Mouse (Mus musculus): ENCODE results near the gene Manbal. TPM values are rescaled to one million over a fixed set of nuclear protein-coding genes. Genes with fewer than 3 reads are reported as not detected.

Manbal gene
- polyA plus RNA-seq (2015; fragmentation: Nextera tagmentation; extraction: Ambion mirVana), result 88.1 and 91.0 TPM in 2 replicates

DNA sequence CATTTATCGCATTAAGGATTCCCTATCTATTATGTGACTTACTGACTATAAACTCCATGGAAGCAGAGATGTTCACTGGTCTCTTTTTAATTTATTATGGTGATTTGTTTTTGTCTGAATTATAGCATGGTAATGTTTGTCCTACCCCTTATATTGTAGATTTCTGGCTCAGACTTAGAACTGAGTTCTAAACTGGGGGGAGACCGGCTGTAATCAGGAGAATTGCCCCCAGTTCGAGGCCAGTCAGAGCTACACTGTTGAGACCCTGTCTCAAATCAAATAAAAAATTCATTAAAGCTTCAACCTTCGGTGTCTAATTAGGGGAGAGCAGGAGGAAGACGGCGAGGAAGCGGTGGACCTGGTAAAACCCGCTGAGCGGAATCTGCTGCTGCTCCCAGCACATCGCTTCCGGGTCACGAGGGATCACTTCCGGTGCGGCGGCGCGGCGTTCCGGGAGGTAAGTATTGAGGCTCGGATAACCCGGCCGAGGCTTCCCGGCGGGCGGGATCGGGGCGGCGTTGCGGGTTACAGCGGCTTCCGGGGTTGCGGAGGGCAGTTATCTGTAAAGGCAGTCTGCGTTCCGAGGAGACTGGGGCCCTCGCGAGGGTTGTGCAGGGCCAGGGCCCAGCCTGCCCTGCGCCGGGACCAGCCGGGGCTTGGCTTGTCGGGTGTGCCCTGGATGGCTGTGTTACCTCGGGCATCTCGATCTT is at the start of gene Manbal:
Manbal (plus strand) TSS at position 411 of the 710 bp plus-strand sequence.
- H3K4me2 ChIP-seq (replicated peaks), result peak within 1 kb of the TSS; percentile 94
- peak within 1 kb of the TSS; percentile 91 for H3K27ac ChIP-seq
- H3K4me1 ChIP-seq (replicated peaks), result peaks cover 24% of the 10 kb centered on the region
- peak within 1 kb of the TSS; percentile 91 for H3K4me3 ChIP-seq (replicated peaks)
- H3K9ac ChIP-seq (replicated peaks), result peak within 1 kb of the TSS; percentile 97
- H3K9me3 ChIP-seq, result no peaks in the 10 kb centered on the region
- ATAC-seq, result peak; percentile 93
- no peaks in the 10 kb centered on the region for H3K27me3 ChIP-seq
- 4% methylated on average over 42 of the region's 42 CpGs for WGBS
- H3K36me3 ChIP-seq, result no peaks in the 10 kb centered on the region; the same call in 1 of the 2 replicates

DNA sequence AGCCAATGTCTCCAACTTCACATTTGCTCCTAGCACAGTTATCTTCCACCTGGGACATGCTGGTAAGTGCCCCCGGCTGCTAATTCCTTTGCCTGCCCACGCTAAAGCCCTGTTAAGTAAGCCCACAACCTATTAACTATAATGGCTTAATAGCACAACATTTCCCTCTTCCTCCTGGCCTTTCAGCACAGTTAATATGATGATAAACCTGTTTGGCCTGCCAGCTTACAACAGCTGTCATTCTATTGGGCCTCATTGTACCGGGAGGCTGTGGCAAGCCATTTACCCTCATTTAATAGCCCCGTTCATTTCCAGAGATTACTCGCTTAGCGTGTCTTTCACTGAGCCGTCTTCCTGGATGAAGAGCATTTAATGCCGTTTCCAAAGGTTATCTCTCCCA is 47.3 kb upstream of the Manbal start:
- peaks cover 90% of the 10 kb centered on the region for H3K36me3 ChIP-seq
- H3K4me1 ChIP-seq (replicated peaks), result peaks cover 12% of the 10 kb centered on the region

DNA sequence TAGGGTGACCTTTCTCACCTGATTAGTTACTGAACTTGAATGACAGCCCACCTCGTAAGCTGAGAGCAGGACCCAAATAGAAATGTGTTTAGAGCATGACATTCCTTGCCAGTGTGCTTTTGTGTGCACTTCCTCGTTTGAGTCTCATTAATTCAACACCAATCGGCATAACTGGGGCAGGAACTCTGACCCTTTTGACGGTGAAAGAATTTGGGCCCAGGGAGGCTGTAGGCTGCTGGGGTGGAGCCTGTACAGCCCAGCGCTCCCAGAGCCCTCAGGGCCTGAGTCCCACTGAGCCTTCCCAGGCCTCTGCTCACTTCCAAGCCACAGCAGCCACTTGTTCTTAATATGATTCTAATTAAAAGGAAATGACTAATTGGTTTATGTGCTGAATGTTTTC is 46.5 kb upstream of the Manbal start:
- no peak overlapping the region for H3K9ac ChIP-seq (replicated peaks)
- H3K27ac ChIP-seq, result peak overlapping the region; percentile 60
- WGBS, result 37% methylated on average over 5 of the region's 5 CpGs
- H3K4me2 ChIP-seq (replicated peaks), result no peak overlapping the region
- ATAC-seq, result no peak
- H3K4me1 ChIP-seq (replicated peaks), result peaks cover 12% of the 10 kb centered on the region
- H3K27me3 ChIP-seq, result no peaks in the 10 kb centered on the region
- H3K36me3 ChIP-seq, result peaks cover 91% of the 10 kb centered on the region
- no peaks in the 10 kb centered on the region for H3K9me3 ChIP-seq
- no peak overlapping the region for H3K4me3 ChIP-seq (replicated peaks)

More for the DNA sequence above, 47.3 kb upstream of the Manbal start:
- no peak overlapping the region for H3K9ac ChIP-seq (replicated peaks)
- no peak overlapping the region for H3K4me3 ChIP-seq (replicated peaks)
- peak overlapping the region; percentile 60 for H3K27ac ChIP-seq
- H3K9me3 ChIP-seq, result no peaks in the 10 kb centered on the region
- 78% methylated on average over 8 of the region's 8 CpGs for WGBS
- no peak overlapping the region for H3K4me2 ChIP-seq (replicated peaks)
- H3K27me3 ChIP-seq, result no peaks in the 10 kb centered on the region
- no peak for ATAC-seq

DNA sequence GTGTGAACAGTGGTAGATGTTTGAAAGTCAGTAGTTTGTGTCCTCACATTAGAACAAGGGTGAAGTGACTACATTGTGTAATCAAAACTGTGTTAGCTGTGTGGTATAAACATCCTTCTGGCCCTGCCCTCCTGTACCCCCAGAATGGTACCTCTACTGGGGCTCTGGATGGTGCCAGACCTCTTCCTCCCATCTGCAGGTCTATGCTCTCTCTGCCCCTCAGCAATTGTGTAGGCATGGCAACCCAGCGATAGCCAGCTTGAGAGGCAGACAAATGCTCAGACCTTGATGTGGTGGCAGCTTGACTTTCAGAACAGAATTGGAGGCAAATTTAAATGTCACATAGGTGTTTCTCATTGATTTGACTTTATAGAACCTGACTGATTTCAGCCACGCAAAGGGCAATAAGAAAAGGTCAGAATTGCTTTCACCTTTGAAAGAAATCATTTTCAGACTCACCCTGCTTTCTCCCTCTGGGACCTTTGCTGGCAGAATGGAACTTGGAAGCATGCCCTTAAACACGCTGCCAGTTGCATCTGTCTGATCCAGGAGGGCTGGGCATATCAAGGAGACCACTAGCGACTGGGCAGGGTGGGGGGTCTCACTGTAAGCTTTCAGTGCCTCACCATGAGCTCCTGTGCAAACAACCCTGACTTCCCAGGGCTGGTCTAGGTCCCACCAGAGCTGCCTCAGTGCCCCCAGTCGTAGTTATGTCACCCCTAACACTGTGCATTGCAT is 45.2 kb upstream of the Manbal start:
- Histone ChIP-seq H3K4me2 (replicated peaks) (no peak overlapping the region), H3K27ac (peak overlapping the region; percentile 61), H3K4me3 (replicated peaks) (no peak overlapping the region), H3K36me3 (peaks cover 91% of the 10 kb centered on the region), H3K9me3 (no peaks in the 10 kb centered on the region), H3K9ac (replicated peaks) (no peak overlapping the region), H3K27me3 (no peaks in the 10 kb centered on the region), H3K4me1 (replicated peaks) (peaks cover 9% of the 10 kb centered on the region)
- ATAC-seq, result no peak
- WGBS, result 81% methylated on average over 5 of the region's 5 CpGs

DNA sequence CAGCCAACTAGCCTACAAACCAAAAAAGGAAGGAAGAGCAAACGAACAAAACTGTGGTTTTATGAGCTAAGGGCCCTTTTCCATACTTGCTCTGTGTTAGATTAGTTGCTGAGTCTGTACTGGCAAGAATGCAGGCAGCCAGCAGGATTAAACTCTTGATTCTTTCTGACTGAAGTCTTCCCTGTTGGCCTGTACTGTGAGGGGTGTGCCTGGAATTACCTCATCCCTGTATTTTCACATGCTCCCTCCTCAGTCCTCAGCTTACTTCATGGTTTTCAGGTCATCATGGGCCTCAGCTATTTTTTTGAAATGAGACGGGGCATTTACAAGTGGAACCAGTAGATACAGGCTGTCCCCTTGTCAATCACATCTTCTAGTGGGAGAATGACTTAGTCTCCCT is 42.2 kb upstream of the Manbal start:
- 87% methylated on average over 2 of the region's 2 CpGs for WGBS
- Histone ChIP-seq H3K9me3 (no peaks in the 10 kb centered on the region), H3K36me3 (peaks cover 71% of the 10 kb centered on the region), H3K27ac (no peak overlapping the region), H3K27me3 (no peaks in the 10 kb centered on the region), H3K4me2 (replicated peaks) (no peak overlapping the region), H3K4me1 (replicated peaks) (peaks cover 32% of the 10 kb centered on the region), H3K4me3 (replicated peaks) (no peak overlapping the region), H3K9ac (replicated peaks) (no peak overlapping the region)
- no peak for ATAC-seq

DNA sequence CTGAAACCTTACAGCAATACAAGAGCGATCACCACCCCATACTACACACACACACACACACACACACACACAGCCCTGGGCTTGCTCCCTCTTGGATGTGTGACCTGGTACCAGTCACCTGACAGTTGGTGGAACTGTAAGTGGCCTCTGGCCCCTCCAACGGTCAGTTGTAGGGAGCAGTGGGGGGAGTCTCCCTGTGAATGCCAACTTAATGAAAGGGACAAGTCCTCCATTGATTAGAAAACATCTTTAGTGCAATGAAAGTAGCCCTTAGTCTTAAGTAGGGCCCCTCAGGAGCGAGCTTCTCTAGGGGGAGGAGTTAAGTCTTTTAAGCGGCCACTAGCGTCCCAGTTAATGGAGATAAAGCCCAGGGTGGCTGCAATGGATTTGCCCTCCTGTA is 39.3 kb upstream of the Manbal start:
- Histone ChIP-seq H3K27ac (peak overlapping the region; percentile 83), H3K4me3 (replicated peaks) (no peak overlapping the region), H3K9me3 (no peaks in the 10 kb centered on the region), H3K9ac (replicated peaks) (no peak overlapping the region), H3K36me3 (peaks cover 42% of the 10 kb centered on the region), H3K4me2 (replicated peaks) (peak overlapping the region; percentile 10; the same call in 1 of the 2 replicates), H3K4me1 (replicated peaks) (peaks cover 37% of the 10 kb centered on the region), H3K27me3 (no peaks in the 10 kb centered on the region)
- WGBS, result 8% methylated on average over 5 of the region's 5 CpGs
- ATAC-seq, result peak; percentile 75

DNA sequence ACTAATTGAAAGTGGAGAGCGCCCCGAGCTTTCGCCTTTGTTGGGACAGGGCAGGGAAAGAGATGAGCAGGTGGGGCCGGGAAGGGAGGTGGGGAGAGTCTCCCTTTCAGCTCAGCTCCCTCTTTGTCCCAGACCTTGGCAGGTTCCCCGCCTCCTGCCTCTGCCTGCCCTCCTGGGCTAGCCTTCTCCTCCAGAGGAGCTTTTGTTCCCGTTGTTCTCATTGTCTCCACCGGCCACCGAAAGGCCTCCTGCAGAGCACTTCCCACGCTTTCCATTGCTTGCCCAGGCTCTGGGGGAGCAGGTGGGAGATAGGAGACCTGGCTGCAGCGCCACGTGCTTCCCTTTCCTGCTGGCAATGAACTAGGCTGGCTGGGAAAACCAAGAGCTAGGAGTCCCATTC is 38.8 kb upstream of the Manbal start:
- Histone ChIP-seq H3K36me3 (peaks cover 38% of the 10 kb centered on the region), H3K4me2 (replicated peaks) (peak overlapping the region; percentile 10; the same call in 1 of the 2 replicates), H3K9me3 (no peaks in the 10 kb centered on the region), H3K9ac (replicated peaks) (0 out of 2 replicates have a peak overlapping the region, but pooled peaks have one; percentile 1), H3K4me1 (replicated peaks) (peaks cover 37% of the 10 kb centered on the region), H3K27me3 (no peaks in the 10 kb centered on the region), H3K4me3 (replicated peaks) (no peak overlapping the region), H3K27ac (peak overlapping the region; percentile 83)
- 6% methylated on average over 11 of the region's 11 CpGs for WGBS
- peak; percentile 84 for ATAC-seq

DNA sequence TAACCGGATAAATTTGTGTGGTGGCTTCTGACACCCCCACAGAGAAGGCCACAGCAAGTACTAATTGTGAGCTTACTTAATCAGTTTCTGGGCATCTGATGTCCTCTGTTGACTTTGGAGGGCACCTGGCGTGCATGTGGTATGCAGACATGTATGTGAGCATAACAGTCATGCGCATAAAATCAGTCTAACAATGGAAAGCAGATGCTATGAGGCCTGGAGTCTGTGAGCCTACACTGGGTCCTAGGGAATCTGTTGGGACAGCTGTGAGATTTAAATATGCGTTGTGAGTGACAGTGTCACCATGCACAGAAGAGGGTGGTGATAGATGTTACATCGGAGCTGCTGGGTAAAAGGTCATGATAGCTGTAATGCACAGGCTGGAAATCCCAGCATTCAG is 35.3 kb upstream of the Manbal start:
- ATAC-seq, result no peak
- Histone ChIP-seq H3K27ac (peak overlapping the region; percentile 63), H3K4me3 (replicated peaks) (no peak overlapping the region), H3K36me3 (peaks cover 5% of the 10 kb centered on the region), H3K4me2 (replicated peaks) (no peak overlapping the region), H3K9me3 (no peaks in the 10 kb centered on the region), H3K9ac (replicated peaks) (no peak overlapping the region), H3K27me3 (no peaks in the 10 kb centered on the region), H3K4me1 (replicated peaks) (peaks cover 37% of the 10 kb centered on the region)
- WGBS, result 61% methylated on average over 5 of the region's 5 CpGs

DNA sequence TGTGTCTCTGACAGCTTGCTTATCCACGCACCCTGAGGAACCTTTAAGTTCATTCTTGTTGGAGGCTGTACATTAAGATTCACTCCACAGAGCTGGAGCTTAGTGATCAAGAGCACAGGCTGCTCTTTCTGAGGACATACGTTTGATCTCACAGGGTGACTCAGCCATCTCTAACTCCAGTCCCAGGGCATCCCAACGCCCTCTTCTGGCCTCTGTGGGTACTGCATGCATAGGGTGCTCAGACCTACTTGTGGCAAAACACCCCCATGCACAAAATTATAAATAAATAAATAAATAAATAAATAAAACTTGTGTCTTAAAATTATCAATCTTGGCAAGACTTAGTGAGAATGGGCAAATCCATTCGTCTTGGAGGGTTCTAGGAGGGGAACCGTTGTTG is 28.7 kb upstream of the Manbal start:
- peaks cover 46% of the 10 kb centered on the region for H3K4me1 ChIP-seq (replicated peaks)
- ATAC-seq, result no peak
- peak overlapping the region; percentile 12; the same call in 1 of the 2 replicates for H3K27ac ChIP-seq

DNA sequence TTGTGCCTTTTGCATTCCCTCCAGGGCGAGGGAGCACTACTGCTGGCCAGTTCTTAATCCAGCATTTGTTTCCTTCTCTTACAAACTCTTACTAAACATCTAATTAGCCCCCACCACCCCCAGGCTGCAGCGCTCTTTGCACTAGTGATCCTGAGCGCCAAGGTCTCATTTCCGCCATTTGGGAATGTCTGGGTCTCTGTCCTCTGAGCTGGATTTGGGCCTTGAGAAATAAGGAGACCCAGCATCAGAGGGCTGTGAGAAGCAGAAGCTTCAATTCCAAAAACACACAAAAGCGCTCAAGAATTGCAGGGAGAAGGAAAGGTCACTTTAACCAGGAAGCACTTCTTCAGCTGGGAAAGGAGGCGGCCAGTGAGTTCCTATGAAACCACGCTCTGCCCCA is 27.9 kb upstream of the Manbal start:
- ATAC-seq, result no peak
- Histone ChIP-seq H3K4me1 (replicated peaks) (peaks cover 48% of the 10 kb centered on the region), H3K27me3 (no peaks in the 10 kb centered on the region), H3K9me3 (no peaks in the 10 kb centered on the region), H3K36me3 (no peaks in the 10 kb centered on the region), H3K27ac (peak overlapping the region; percentile 90), H3K4me2 (replicated peaks) (no peak overlapping the region), H3K4me3 (replicated peaks) (no peak overlapping the region), H3K9ac (replicated peaks) (peak overlapping the region; percentile 6; the same call in 1 of the 2 replicates)
- WGBS, result 58% methylated on average over 7 of the region's 7 CpGs

More for the DNA sequence above, 28.7 kb upstream of the Manbal start:
- Histone ChIP-seq H3K9ac (replicated peaks) (no peak overlapping the region), H3K4me2 (replicated peaks) (no peak overlapping the region), H3K27me3 (no peaks in the 10 kb centered on the region), H3K4me3 (replicated peaks) (no peak overlapping the region), H3K36me3 (no peaks in the 10 kb centered on the region), H3K9me3 (no peaks in the 10 kb centered on the region)
- WGBS, result 32% methylated on average over 5 of the region's 5 CpGs

DNA sequence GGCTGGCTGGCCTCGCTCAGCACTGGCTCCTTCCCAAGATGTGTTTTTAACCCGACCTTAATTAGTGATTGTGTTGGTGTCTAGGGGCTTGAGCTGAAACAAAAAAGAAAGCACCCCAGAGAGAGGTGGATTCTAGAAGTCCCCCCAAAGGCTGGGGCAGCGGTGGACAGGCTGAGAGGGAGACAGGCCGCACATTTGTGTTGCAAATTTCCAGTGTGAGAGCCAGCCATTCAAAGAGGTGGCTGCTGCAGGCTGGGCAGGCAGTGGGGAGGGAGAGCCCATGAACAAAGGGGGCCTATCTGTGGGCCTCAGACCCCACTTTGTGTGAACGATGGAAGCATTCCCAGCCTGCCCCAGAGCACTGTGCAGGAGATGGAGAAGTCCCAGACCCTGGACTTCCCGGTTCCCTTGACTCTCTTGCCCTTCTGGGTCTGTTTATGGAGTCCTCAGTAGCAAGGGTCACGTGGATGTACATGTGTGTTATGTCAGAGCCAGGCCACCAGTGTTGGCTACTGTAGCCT is 27.1 kb upstream of the Manbal start:
- H3K36me3 ChIP-seq, result no peaks in the 10 kb centered on the region
- peak overlapping the region; percentile 90 for H3K27ac ChIP-seq
- H3K9me3 ChIP-seq, result no peaks in the 10 kb centered on the region
- no peaks in the 10 kb centered on the region for H3K27me3 ChIP-seq
- peak overlapping the region; percentile 6 for H3K9ac ChIP-seq (replicated peaks)
- 7% methylated on average over 7 of the region's 7 CpGs for WGBS
- H3K4me1 ChIP-seq (replicated peaks), result peaks cover 48% of the 10 kb centered on the region
- no peak overlapping the region for H3K4me2 ChIP-seq (replicated peaks)
- peak; percentile 82 for ATAC-seq
- H3K4me3 ChIP-seq (replicated peaks), result no peak overlapping the region

Data from midbrain, embryonic 13.5 days (tissue).